Mouse (Mus musculus): ENCODE results near the gene Ttc7b. TPM values are rescaled to one million over a fixed set of nuclear protein-coding genes. Genes with fewer than 3 reads are reported as not detected.

The Ttc7b gene
- polyA plus RNA-seq, 1 experiment from 2014 or later = 4.5 TPM

- no peak overlapping the region for H3K9ac ChIP-seq
- H3K9me3 ChIP-seq (replicated peaks) = no peaks in the 10 kb centered on the region
- ATAC-seq = no peak
- H3K4me3 ChIP-seq = no peak overlapping the region
- H3K27ac ChIP-seq = no peak overlapping the region
- peaks cover 3% of the 10 kb centered on the region; the same call in 1 of the 2 replicates for H3K36me3 ChIP-seq (ENCODE audit: poor library complexity, severe bottlenecking)
- no peaks in the 10 kb centered on the region for H3K27me3 ChIP-seq
- no peak overlapping the region for H3K4me2 ChIP-seq
- no peaks in the 10 kb centered on the region; the same call in 1 of the 2 replicates for H3K4me1 ChIP-seq
- WGBS = 77% methylated on average over 1 of the region's 1 CpGs
Observed at GRCm38 (mm10) chr12:100483054-100483453, 37.6 kb downstream of the Ttc7b start.

- H3K9me3 ChIP-seq (replicated peaks) = no peaks in the 10 kb centered on the region
- H3K36me3 ChIP-seq (ENCODE audit: poor library complexity, severe bottlenecking) = peaks cover 3% of the 10 kb centered on the region; the same call in 1 of the 2 replicates
- no peak overlapping the region for H3K4me3 ChIP-seq
- H3K4me1 ChIP-seq = no peaks in the 10 kb centered on the region; the same call in 1 of the 2 replicates
- ATAC-seq = no peak
- H3K27ac ChIP-seq = no peak overlapping the region
- no peak overlapping the region for H3K4me2 ChIP-seq
- H3K9ac ChIP-seq = no peak overlapping the region
- 84% methylated on average over 7 of the region's 7 CpGs for WGBS
- no peaks in the 10 kb centered on the region for H3K27me3 ChIP-seq
Observed at GRCm38 (mm10) chr12:100482255-100482654, 38.4 kb downstream of the Ttc7b start.

- Histone ChIP-seq H3K27me3 (no peaks in the 10 kb centered on the region), H3K4me3 (no peak overlapping the region), H3K4me2 (no peak overlapping the region), H3K27ac (no peak overlapping the region), H3K4me1 (no peaks in the 10 kb centered on the region; the same call in 1 of the 2 replicates), H3K36me3 (ENCODE audit: poor library complexity, severe bottlenecking) (peaks cover 3% of the 10 kb centered on the region; the same call in 1 of the 2 replicates), H3K9me3 (replicated peaks) (no peaks in the 10 kb centered on the region), H3K9ac (no peak overlapping the region)
- WGBS = 80% methylated on average over 8 of the region's 8 CpGs
- peak; percentile 32; the same call in 1 of the 2 replicates for ATAC-seq
Observed at GRCm38 (mm10) chr12:100481443-100482026, 39.1 kb downstream of the Ttc7b start.

GRCm38 (mm10) chr12:100480642-100481442 lies 39.8 kb downstream of the Ttc7b start:
- WGBS = 89% methylated on average over 15 of the region's 15 CpGs
- no peaks in the 10 kb centered on the region; the same call in 1 of the 2 replicates for H3K4me1 ChIP-seq
- H3K9ac ChIP-seq = no peak overlapping the region
- H3K27me3 ChIP-seq = no peaks in the 10 kb centered on the region
- H3K36me3 ChIP-seq (ENCODE audit: poor library complexity, severe bottlenecking) = peaks cover 6% of the 10 kb centered on the region; the same call in 1 of the 2 replicates
- no peak for ATAC-seq
- H3K4me2 ChIP-seq = no peak overlapping the region
- no peak overlapping the region for H3K27ac ChIP-seq
- H3K4me3 ChIP-seq = no peak overlapping the region
- H3K9me3 ChIP-seq (replicated peaks) = no peaks in the 10 kb centered on the region

GRCm38 (mm10) chr12:100479892-100480621 lies 40.6 kb downstream of the Ttc7b start:
- peaks cover 4% of the 10 kb centered on the region; the same call in 1 of the 2 replicates for H3K36me3 ChIP-seq (ENCODE audit: poor library complexity, severe bottlenecking)
- no peak overlapping the region for H3K9ac ChIP-seq
- peak; percentile 72 for ATAC-seq
- H3K27ac ChIP-seq = no peak overlapping the region
- H3K27me3 ChIP-seq = no peaks in the 10 kb centered on the region
- H3K4me1 ChIP-seq = no peaks in the 10 kb centered on the region
- H3K4me3 ChIP-seq = no peak overlapping the region
- WGBS = 30% methylated on average over 7 of the region's 7 CpGs
- no peaks in the 10 kb centered on the region for H3K9me3 ChIP-seq (replicated peaks)
- H3K4me2 ChIP-seq = no peak overlapping the region

- Histone ChIP-seq H3K9ac (no peak overlapping the region), H3K4me2 (no peak overlapping the region), H3K27ac (no peak overlapping the region), H3K27me3 (no peaks in the 10 kb centered on the region), H3K4me3 (no peak overlapping the region), H3K9me3 (replicated peaks) (no peaks in the 10 kb centered on the region), H3K36me3 (ENCODE audit: poor library complexity, severe bottlenecking) (peaks cover 4% of the 10 kb centered on the region; the same call in 1 of the 2 replicates), H3K4me1 (no peaks in the 10 kb centered on the region)
- ATAC-seq = no peak
- WGBS = 62% methylated on average over 10 of the region's 10 CpGs
Observed at GRCm38 (mm10) chr12:100479270-100479869, 41.3 kb downstream of the Ttc7b start.

- ATAC-seq = no peak
- Histone ChIP-seq H3K9ac (no peak overlapping the region), H3K27me3 (no peaks in the 10 kb centered on the region), H3K4me1 (no peaks in the 10 kb centered on the region), H3K4me2 (no peak overlapping the region), H3K9me3 (replicated peaks) (no peaks in the 10 kb centered on the region), H3K4me3 (no peak overlapping the region), H3K36me3 (ENCODE audit: poor library complexity, severe bottlenecking) (peaks cover 4% of the 10 kb centered on the region; the same call in 1 of the 2 replicates), H3K27ac (no peak overlapping the region)
- 86% methylated on average over 6 of the region's 6 CpGs for WGBS
Observed at GRCm38 (mm10) chr12:100478615-100479014, 42.0 kb downstream of the Ttc7b start.

GRCm38 (mm10) chr12:100478151-100478550 lies 42.5 kb downstream of the Ttc7b start:
- Histone ChIP-seq H3K27me3 (no peaks in the 10 kb centered on the region), H3K9ac (no peak overlapping the region), H3K27ac (no peak overlapping the region), H3K4me2 (no peak overlapping the region), H3K4me1 (no peaks in the 10 kb centered on the region), H3K9me3 (replicated peaks) (no peaks in the 10 kb centered on the region), H3K36me3 (ENCODE audit: poor library complexity, severe bottlenecking) (peaks cover 4% of the 10 kb centered on the region; the same call in 1 of the 2 replicates), H3K4me3 (no peak overlapping the region)
- ATAC-seq = no peak
- WGBS = 90% methylated on average over 6 of the region's 6 CpGs

GRCm38 (mm10) chr12:100477474-100477873 lies 43.2 kb downstream of the Ttc7b start:
- ATAC-seq = no peak

GRCm38 (mm10) chr12:100476351-100476750 lies 44.3 kb downstream of the Ttc7b start:
- H3K4me1 ChIP-seq = no peaks in the 10 kb centered on the region
- no peak overlapping the region for H3K27ac ChIP-seq
- H3K9ac ChIP-seq = no peak overlapping the region
- no peak overlapping the region for H3K4me3 ChIP-seq
- H3K9me3 ChIP-seq (replicated peaks) = no peaks in the 10 kb centered on the region
- ATAC-seq = no peak
- peaks cover 4% of the 10 kb centered on the region; the same call in 1 of the 2 replicates for H3K36me3 ChIP-seq (ENCODE audit: poor library complexity, severe bottlenecking)
- no peaks in the 10 kb centered on the region for H3K27me3 ChIP-seq
- H3K4me2 ChIP-seq = no peak overlapping the region

More at GRCm38 (mm10) chr12:100477474-100477873, 43.2 kb downstream of the Ttc7b start:
- no peak overlapping the region for H3K27ac ChIP-seq
- WGBS = 80% methylated on average over 6 of the region's 6 CpGs
- no peaks in the 10 kb centered on the region for H3K9me3 ChIP-seq (replicated peaks)
- no peak overlapping the region for H3K4me2 ChIP-seq
- H3K9ac ChIP-seq = no peak overlapping the region
- no peak overlapping the region for H3K4me3 ChIP-seq
- H3K36me3 ChIP-seq (ENCODE audit: poor library complexity, severe bottlenecking) = peaks cover 4% of the 10 kb centered on the region; the same call in 1 of the 2 replicates
- no peaks in the 10 kb centered on the region for H3K27me3 ChIP-seq
- no peaks in the 10 kb centered on the region for H3K4me1 ChIP-seq

- H3K9ac ChIP-seq = no peak overlapping the region
- no peak overlapping the region for H3K4me2 ChIP-seq
- no peaks in the 10 kb centered on the region for H3K4me1 ChIP-seq
- no peak for ATAC-seq
- H3K9me3 ChIP-seq (replicated peaks) = no peaks in the 10 kb centered on the region
- H3K4me3 ChIP-seq = no peak overlapping the region
- no peaks in the 10 kb centered on the region for H3K27me3 ChIP-seq
- H3K27ac ChIP-seq = no peak overlapping the region
- 93% methylated on average over 3 of the region's 3 CpGs for WGBS
- peaks cover 4% of the 10 kb centered on the region; the same call in 1 of the 2 replicates for H3K36me3 ChIP-seq (ENCODE audit: poor library complexity, severe bottlenecking)
Observed at GRCm38 (mm10) chr12:100475489-100475888, 45.1 kb downstream of the Ttc7b start.

Data from forebrain, embryonic 13.5 days (tissue).